Mouse (Mus musculus) adrenal gland, adult (tissue): ENCODE data around the gene Lcn11.

ENCODE experiments used
- DNase-seq, 2 experiments: peaks; one replicate each; pipeline ENCODE4 v3.0.0; 2022 to 2023; ENCODE audit warnings: low spot score in 1 of 2; ENCODE audit not compliant: inconsistent age in 2 of 2

Lcn11 gene

DNA sequence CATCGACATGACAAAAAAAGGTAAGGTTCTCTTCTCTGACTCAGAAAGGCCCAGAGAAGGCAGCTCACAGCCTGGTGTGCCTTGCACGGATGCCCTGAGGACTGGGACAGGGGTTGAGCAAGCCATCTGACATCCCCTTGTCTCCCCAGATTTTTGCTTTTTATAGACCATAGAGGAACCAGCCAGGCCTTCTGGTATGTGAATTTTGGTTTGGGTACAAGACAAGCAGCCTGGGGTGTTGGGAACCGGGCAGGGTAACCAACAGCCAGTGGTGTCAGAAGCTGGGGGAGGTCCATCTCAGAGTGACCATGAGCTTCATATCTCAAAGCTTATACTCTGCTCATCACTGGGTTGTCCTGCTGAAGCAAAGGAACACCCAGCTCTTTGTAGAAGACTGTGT, 47.9 kb downstream of the Lcn11 start:
- DNase-seq = no peak

DNA sequence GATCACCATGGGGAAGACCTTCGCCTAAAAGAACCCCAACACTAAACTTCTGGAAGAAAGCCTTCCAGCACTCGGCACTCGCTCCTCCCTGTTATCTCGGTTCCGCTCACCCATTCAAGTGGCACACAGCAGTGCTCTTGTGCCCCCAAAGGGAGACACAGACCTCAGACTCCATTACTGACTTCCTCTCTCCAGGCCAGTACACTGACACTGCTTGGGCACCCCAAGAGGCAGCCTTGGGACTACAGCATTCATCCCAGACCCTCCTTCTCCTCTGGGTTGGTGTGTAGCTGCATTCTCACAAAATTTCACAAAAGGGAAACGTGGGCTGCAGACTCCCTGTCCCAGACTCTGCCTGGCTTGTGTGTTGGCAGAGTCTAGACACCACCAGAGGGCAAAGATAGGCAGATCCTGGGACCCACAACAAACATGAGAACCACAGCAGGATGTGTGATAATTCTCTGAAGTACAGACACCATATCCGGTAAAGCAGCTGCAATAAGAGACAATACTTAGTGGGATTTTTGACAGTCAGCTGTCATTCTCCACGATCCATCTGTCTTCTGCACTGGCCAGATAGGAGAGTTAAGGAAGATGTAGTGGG, 51.6 kb downstream of the Lcn11 start:
- no peak for DNase-seq
